Mouse (Mus musculus): ENCODE data around the gene Homer3.
A peak's percentile ranks its signal among the peaks of the same experiment; 100 is the strongest.

The Homer3 gene

GRCm38 (mm10) chr8:70282603-70283135 is at the start of gene Homer3:
TSS of gene Homer3 (plus strand) at chr8:70282827.
- peak; percentile 83 for DNase-seq (ENCODE audit: extremely low read depth, low read depth)

DNA sequence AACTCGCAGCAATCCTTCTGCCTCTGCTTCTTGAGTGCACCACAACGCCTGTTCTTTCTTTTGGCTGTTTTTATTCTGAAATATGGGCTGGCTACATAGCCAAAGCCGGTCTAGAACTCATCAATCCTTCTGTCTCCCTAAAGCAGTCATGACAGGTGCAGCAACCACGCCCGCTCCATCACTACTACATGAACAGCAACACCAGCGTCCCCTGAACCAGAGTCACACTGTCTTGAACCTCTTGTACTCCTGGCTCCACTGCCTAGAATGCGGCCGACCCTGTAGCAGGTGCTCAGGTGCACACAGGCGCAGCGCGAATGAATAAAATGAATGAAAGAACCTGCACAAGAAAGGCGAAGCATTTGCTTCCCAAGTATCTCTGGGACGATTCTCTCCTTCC is 49.0 kb upstream of the Homer3 start:
- no peak for DNase-seq (ENCODE audit: extremely low read depth, low read depth)

- peak; percentile 84 for DNase-seq (ENCODE audit: extremely low read depth, low read depth)
Observed at GRCm38 (mm10) chr8:70234080-70234780, 48.4 kb upstream of the Homer3 start, which contains the start of the genes Sugp2 and Armc6. TSS of gene Sugp2 (plus strand) at chr8:70234226. TSS of gene Armc6 (minus strand) at chr8:70234466.

DNA sequence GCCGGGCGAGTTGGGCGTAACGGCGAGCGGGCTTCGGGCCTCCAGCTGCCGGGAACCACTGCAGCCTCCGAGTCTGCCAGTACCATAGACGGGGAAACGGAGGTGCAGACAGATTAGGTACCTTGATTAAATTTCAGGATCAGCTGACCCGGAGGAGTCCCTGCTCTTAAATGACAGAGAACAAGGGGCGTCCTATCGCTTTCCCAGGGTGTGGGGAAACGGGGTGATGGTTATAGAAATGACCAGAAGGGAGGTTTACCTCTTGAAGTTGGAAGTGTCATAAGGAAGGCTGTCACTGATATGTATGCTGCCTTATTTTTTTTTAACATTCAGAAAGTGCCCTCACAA is 47.9 kb upstream of the Homer3 start:
- DNase-seq (ENCODE audit: extremely low read depth, low read depth) = no peak

- peak; percentile 71 for DNase-seq (ENCODE audit: extremely low read depth, low read depth)
Observed at GRCm38 (mm10) chr8:70237842-70238241, 44.8 kb upstream of the Homer3 start.

DNA sequence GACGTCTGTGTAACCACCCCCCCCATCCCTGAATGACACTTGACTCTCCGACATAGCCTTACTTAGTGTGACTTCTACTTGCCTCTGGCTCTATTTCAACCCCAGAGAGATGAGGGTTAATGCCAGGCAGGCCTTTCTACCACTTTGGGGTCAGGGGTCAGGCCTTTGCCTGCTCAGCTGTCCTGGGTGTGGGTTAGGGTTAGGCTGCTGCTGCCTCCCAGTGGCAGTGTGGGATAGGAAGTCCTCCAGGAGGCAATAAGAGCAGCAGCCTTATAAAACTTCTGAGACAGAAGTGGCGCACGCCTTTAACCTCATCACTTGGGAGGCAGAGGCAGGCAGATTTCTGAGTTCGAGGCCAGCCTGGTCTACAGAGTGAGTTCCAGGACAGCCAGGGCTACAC is 42.0 kb upstream of the Homer3 start:
- no peak for DNase-seq (ENCODE audit: extremely low read depth, low read depth)

- no peak for DNase-seq (ENCODE audit: extremely low read depth, low read depth)
Observed at GRCm38 (mm10) chr8:70246622-70247021, 36.0 kb upstream of the Homer3 start.

DNA sequence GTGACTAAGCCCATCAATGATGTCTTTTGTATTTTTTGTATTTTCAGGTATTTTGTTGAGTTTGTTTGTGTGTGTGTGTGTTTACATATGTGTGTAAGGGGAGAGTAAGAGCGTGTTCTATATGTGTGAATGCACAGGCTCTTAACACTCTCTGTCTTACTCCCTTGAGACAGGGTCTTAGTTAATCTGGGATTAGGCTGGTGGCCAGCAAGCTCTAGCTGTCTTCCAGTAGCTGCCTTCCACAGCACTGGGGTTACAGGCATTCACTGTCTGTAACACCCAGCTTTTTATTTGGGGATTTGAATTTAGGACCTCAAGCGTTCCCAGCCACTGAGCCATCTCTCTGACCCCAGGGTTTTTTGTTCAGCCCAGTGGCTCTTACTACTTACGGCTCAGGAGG is 34.8 kb upstream of the Homer3 start:
- no peak for DNase-seq (ENCODE audit: extremely low read depth, low read depth)

DNA sequence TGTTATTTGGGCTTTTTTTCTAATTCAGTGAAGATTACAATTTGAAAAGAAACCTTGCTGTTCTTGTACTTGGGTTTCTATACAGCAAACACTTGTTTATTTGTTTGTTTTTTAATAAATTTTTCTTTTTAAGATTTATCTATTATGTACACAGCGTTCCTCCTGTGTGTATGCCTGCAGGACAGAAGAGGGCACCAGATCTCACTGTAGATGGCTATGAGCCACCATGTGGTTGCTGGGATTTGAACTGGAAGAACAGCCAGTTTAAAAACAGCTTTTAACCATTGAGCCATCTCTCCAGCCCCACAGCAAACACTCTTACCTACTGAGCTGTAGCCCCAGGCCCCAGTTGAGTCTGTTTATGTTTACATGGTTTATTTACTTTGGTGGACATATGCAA is 28.0 kb upstream of the Homer3 start:
- DNase-seq (ENCODE audit: extremely low read depth, low read depth) = no peak

- no peak for DNase-seq (ENCODE audit: extremely low read depth, low read depth)
Observed at GRCm38 (mm10) chr8:70257456-70257855, 25.2 kb upstream of the Homer3 start.

GRCm38 (mm10) chr8:70258600-70258999 is 24.0 kb upstream of the Homer3 start:
- DNase-seq (ENCODE audit: extremely low read depth, low read depth) = no peak

DNA sequence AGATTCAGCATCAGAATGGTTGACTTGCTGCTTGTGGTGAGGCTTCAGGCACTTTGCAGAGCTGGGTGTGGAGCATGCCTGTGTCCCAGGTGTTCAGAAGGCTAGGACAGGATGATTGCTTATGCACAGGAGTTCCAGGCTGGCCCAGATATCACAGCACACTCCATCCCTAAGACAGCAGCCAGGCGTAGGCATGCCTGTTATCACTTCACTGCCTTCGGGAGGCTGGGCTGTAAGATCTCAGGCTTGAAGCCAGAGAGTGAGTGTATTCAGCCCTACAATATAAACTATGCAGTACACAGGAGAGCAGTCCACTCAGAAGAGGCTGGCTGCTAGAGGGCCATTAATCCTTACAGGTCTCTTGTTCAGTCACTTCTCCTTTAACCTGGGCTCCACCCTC is 23.6 kb upstream of the Homer3 start:
- DNase-seq (ENCODE audit: extremely low read depth, low read depth) = no peak

GRCm38 (mm10) chr8:70267674-70268073 is 15.0 kb upstream of the Homer3 start:
- no peak for DNase-seq (ENCODE audit: extremely low read depth, low read depth)

DNA sequence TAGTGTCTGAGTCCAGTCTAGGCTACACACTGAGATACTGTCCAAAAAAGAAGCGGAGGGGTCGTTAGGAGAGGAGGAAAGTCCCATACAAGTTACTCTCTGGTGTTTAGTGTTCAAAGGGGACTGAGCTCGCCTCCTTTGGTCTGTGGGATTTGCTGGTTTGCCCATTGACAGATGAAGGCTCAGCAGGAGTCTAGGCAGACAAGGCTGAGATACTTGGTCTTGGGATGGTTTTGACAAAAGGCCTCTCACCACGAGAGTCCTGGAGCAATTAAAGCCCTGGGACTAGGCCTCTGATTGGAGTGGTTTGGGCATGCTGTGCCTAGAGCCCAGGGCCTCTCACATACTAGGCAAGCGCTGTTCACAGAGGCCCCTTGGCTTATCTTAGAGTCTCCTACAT is 14.3 kb upstream of the Homer3 start:
- no peak for DNase-seq (ENCODE audit: extremely low read depth, low read depth)

GRCm38 (mm10) chr8:70268799-70269565 is 13.6 kb upstream of the Homer3 start:
- no peak for DNase-seq (ENCODE audit: extremely low read depth, low read depth)

DNA sequence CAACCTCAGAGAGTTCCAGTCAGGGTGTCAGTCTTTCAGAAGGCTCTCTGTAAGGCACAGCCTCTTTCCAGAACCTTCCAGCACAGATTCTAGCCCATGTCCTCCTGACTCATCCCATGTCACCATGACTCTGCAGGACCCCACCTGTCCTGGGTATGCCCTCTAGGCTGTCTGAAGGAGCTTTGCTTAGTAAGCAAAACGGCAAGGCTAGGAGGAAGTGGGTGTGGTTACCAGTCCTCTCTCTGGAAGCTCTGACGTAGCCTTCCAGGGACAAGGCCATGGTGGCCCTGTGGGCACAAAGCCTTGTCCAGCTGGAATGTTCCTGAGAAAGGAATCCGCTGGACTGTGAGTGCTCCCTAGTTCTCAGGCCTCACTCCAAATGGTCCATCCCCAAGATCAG is 9.7 kb upstream of the Homer3 start:
- DNase-seq (ENCODE audit: extremely low read depth, low read depth) = no peak

- no peak for DNase-seq (ENCODE audit: extremely low read depth, low read depth)
Observed at GRCm38 (mm10) chr8:70274350-70274749, 8.3 kb upstream of the Homer3 start.

GRCm38 (mm10) chr8:70276476-70276875 is 6.2 kb upstream of the Homer3 start:
- peak; percentile 70 for DNase-seq (ENCODE audit: extremely low read depth, low read depth)

- DNase-seq (ENCODE audit: extremely low read depth, low read depth) = no peak
Observed at GRCm38 (mm10) chr8:70278175-70278574, 4.5 kb upstream of the Homer3 start.

- DNase-seq (ENCODE audit: extremely low read depth, low read depth) = no peak
Observed at GRCm38 (mm10) chr8:70279266-70279665, 3.4 kb upstream of the Homer3 start.

GRCm38 (mm10) chr8:70281001-70281400 is 1.6 kb upstream of the Homer3 start:
- no peak for DNase-seq (ENCODE audit: extremely low read depth, low read depth)

Measured in MEL-GATA-1-ER (cell line).